Mouse (Mus musculus) kidney, adult 18-20 months (tissue): ENCODE data around the gene Srek1.

ENCODE experiments used
- DNase-seq: peaks from one replicate; pipeline ENCODE4 v3.0.0; 2021

The Srek1 gene

DNA sequence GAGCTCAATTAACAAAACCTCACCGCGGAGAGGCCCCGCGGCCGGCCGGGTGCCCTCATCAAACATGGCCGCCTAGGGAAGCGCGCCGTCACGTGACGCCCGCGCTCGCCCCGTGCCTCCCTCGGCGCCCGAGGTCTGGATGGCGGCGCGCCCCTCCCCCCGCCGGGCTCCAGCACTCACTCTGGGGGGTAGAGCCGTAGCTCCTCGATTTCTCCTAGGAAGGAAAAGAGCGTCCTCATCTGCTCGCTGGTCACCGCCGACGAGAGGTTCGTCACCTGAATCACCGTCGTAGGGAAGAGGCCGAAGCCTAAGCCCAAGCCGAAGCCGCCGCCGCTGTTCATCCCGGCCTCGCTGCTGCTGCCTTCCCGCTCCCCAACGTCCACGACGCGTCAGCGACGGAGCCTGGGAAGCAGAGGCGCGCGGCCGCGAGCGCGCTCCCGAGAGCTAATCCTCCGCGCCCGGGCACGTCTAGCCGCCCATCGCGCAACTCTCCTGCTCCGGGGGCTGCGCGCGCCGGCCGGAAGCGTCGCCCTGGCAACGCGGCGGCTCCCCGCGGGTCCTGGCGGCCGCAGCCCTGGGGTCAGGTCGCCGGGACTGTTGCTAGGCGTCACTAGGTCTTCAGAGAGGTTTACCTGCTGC, at the start of gene Srek1:
Gene Srek1, minus strand, starts transcription at position 490 of the 639 bp plus-strand sequence.
- DNase-seq, result peak; percentile 95

DNA sequence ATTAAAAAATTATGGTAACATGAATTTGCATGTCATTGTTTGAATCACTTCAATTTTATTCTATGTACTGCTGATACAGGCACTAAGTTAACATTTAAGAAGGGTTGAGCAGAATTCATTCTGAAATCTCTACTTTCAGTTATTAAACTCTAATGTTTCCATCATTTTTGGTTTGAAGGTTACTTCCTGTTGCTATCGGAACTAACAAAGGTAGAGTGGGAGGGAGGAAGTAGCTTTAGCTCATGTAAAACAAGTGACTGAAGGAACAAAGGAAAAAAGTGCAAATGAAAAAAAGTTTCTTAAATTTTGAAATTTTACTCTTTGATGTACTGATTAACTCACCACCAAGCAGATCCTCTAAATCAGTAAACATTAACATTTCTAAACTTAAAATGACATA, 47.9 kb upstream of the Srek1 start:
- DNase-seq, result no peak

DNA sequence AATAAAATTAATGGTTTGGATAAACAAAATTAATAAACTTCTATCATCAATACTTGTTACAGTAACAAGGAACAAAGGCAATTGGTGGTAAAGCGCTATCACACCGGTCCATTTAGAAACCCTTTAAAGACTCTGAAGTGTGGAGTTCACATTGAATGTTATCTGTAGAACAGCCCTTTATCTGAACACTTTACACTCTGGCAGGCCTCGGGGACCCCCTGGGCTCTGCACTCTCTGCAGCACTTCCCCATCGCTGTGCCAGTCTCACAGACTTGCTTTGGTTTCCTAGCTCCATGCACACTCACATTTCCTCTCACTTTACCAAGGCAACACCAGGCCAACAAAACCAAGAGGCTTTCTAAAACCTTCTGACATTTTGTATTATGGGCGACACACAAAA, 45.0 kb upstream of the Srek1 start:
- DNase-seq, result no peak

DNA sequence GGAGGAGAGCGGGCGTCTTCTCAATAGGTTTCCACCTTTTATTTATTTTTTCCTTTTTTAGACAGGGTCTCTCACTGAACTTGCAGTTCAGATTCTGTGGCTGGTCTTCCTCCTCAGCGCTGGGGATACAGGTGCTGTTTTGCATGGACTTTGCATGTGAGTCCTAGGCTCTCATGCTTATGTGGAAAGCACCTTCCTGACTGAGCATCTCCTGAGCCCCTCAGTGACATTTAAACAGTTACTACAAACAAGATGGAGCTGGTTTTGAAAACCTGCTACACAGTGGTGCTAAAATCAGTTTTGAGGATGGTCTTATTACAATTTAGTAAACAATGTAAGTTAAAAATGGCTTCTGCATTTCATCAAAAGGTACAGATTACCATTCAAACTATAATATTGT, 43.5 kb upstream of the Srek1 start:
- no peak for DNase-seq

DNA sequence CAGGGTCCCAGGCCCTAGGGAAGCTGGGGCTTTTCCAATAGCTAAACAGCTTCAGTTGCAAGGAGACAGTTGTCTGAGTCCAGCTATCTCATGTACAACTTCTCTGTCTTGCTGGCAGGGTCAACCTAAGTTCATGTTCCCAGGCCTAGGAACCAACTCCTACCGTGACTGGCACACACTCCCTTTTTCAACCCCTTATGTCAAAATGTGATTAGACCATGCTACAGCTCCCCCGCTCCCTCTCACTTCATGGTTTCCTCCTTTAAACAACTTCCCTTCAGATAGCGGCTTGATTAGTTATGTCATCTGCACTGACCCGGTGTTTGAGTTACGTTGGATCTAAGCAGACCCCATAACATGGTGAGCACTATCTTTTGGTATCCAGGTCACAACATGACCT, 33.1 kb upstream of the Srek1 start:
- DNase-seq, result no peak

DNA sequence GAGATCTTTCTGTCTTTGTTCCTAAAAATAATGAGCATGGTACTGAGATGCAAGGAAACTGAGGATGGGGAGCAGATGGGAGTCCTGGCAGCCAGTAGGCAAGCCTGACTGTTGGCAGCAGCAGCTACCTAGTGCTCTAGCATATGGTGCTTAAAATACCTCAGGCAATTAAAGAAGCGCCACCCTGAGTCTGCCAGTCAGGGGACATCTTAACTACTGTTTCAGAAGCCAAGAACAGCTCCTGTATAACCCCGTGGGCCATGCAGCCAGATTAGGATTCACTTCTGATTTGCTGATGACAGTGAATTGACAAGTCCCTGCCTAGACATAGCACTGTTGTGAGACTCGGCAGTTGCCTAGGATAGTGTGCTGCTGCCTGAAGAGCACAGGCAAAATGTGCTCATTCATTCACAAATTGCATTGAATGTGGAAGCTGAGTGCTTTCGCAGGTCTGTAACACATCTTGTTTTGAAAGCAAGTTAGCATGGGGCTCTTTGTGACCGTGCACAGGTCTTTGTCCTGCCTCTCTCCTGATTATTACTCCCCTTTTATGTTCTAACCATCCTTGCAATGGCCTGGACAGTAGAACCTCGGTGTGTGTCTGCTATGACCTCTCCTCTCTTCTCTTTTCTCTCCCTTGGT, 31.9 kb upstream of the Srek1 start:
- no peak for DNase-seq

DNA sequence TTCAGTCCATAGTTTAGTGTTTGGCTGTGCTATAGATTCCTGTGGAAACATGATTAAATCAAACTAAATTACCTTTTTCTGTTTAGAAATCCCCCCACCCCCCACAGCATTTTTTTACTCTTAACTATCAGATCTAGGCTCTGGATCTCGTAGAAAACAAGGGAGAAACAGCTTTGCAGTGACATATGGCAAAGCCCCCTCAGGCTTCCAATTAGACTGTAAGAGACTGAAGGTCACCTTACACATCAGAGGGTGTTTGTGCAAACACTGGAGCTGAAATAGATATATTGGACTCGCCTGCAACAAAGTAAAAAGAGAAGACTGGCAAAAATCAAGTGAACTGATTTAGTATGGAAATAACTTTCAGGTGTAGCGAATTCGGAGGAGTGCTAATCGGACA, 29.3 kb upstream of the Srek1 start:
- no peak for DNase-seq

DNA sequence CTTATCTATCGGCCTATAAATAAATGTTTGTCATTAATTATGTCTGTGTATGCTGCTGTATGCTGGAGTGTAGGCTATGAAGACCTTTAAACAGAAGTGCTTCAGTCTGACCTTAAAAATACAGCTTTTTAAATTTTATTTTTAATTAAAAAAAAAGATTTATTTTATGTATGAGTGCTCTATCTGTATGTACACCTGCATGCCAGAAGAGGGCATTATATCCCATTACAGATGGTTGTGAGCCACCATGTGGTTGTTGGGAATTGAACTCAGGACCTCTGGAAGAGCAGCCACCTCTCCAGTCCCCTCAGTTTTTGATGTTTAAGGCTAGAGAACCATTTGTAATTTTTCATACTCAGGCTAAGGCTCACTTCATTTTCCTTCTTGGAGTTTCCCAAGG, 26.6 kb upstream of the Srek1 start:
- no peak for DNase-seq

DNA sequence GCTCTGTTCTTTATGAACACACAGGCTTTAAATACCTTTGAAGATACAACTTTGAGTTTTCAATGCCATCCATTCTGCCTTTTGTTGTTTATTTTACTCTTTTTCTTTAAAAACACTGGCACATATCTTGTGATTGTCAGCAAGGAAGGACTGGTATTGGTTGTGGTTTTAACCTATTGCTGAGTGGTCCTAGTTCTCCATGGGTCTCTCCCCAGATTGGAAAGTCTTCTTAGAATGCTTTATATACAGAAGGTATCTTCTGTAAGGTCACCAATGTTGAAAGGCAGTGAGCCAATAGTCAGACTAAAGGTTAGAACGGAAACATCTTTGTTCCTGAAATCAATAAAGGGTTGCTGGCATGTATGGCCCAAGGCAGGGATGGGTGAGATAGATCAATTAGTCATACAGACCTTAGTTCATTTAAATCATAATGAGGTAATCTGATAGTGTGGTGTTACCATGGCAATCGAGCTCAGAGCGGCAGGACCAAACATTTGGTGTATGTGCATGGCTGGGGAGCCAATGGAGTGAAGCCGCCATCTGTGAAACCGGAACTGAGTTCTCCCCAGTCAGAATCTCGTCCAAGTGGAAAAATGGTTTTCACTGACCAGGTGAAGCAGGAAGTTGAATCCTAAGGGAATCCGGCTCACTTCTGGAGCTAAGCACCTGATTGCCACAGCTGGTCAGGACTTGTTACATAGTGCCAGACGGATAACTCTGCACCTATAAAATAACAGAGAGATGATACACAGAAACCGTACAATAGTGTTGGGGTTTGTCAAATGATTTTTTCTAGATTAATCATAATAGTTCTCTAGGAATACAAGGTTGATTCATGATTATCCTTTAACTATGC, 20.5 kb upstream of the Srek1 start:
- DNase-seq, result no peak

DNA sequence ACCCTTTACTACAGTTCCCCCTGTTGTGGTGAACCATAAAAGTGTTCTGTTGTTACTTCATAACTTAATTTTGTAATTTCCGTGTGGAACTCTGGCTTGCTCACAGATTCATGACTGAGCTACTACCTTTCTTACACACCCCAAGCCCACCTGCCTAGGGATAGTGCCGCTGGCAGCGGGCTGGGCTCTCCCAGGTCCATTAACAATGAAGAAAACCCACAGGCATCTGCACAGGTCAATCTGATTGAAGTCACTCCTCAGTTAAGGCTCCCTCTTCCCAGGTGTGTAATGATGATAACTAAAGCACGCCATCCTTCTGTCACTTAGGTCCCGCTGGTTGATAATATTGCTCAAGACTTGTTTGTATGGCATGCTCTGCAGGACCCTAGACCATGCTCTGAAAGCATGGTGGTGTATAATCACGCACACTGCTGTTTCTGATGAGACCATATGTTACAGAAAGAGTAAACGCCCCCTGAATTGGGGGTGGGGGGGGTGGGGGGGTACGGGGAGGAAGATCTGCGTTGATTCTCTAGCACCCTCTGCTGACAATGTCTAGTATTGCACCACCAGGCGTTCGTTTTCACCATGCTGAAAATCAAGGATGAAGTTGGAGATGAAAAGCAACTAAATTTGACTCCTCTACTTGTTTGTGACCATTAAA, 5.6 kb upstream of the Srek1 start:
- DNase-seq, result peak; percentile 29

DNA sequence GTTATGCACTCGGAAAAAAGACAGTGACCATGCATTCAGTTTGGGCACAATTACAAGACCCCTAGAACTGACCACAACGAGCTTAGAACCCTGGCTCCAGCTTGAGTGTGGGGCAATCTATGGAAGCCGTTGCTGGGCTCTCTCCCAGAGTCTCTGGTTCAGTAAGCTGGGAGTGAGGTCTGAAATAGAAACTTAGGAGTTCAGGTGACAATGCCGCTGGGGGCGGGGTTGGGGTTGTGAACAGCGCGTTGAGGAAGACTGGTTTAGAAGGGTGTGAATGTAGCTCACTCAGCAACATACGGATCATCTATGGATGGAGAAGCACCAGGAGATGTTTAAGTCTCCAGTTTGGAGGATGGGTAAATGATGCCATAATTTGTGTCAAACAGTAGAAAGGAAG, 2.7 kb upstream of the Srek1 start:
- no peak for DNase-seq

DNA sequence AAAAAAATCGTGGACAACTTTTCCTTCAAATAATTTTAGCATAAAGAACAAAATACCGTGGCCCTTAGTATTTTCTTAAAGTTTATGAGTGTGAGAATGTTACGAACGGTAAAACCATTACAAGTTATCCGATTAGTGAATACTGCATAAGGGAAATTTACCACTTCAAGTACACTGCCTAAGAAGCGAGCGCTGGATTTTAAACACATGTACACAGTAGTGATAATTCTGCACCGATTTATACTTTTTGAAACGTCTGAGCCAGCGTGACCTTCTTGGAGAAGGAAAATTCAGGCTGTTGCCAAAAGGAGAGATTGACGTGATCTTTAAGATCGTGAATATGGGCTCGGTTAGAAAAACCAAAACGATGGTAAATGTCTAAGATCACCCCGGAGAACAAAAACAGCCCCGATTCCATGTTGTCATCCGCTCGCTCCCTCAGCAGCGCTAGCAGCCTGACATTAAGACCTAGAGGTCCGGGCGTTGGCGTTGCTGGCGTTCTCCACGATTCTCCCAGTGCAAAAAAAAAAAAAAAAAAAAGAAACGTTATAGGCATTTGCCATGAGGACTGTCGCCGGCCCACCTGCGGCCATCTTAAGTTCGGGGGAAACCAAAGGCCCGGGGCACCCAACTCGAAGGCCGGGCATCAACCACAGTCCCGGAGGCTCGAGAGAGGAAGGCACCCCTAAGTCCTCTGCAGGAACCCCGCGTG, 845 bp downstream of the Srek1 start:
- no peak for DNase-seq

DNA sequence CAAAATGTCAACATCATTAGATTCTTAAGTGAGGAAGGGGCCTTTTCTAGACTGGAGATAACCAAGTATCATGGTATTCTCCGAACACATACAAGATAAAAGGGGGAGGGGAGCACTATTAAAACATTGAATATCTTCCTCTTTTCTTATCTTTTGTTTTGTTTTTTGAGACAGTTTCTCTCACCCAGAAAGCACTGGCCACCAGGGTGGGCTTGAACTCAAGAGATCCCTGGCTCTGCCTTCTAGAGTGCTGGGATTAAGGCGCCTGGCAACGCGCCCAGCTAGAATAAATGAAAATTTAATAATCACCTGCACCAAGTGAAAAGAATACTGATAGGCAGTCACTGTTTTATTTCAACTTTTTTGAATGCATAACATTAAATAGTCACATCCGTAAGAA, 1.5 kb downstream of the Srek1 start:
- no peak for DNase-seq

DNA sequence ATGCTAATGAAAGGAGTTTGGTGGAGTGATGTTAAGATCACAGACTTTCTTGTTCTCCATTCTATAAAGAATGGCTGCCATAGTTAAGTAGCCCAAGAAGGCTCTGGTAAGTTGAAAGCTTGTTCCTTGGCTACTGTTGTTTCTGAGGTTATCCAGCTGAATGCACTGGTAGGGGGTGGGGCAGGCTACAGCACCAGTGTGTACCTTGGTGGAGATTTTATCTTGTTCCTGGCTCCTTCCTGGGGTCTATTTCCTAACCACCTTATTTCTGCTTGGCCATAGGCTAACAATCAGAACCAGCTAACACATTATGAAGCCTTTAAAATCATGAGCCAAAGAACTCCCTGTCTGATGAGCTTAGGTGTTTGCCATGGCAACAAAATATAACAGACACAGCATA, 3.6 kb downstream of the Srek1 start:
- DNase-seq, result no peak

DNA sequence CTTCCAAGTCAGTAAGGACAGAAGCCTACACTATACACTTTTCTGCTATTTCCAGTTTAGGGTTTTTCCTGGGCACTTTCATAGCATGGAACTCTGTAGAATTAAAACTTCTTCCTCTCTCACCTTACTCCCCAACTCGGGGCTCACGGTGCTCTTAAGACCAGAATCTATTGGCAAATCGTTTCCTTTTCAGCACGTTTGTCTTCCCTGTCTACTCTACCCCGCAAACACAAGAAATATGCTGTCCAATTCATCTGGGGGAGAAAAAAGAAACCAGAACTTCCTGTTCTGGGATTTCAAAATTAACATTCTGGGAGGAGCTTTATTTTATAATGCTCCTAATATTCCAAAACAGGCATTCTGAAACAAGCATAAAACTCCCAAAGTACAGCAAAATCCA, 6.5 kb downstream of the Srek1 start:
- DNase-seq, result no peak

DNA sequence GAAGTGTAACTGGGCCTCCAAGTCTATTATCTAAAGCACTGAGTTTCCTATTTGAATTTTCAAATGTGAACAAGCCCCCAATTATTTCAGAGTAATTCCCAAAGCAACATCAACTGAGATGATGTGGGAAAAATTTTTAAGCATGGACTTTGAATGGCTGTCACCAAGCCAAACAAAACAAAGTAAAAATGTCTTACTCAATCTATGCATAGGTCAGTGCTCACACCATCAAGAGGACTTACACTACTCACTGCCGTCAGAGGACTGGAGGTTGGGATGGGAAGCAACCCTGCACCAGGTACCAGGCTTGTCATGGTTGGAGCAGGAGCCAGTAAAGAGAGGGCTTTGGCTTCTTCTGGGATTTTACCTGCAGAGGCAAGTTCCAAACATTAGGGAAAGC, 10.8 kb downstream of the Srek1 start:
- DNase-seq, result no peak

DNA sequence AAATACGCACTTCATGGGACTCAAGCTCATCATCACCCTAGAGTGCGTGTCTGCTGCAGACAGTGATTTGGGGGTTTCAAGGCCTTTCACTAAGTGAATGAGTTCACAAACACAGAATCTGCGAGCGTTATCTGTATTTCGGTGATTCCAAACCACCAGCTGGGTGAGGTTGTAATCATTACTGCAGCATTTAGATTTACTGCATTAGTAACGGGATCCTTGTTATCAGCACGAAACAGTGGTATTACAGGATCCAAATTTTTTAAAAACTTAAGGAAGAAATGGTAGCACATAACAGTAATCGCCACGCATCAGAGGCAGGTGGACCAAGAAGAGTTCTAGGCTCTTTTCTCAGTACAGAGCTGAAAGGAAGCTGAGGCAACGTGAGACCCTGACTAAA, 12.4 kb downstream of the Srek1 start:
- no peak for DNase-seq

DNA sequence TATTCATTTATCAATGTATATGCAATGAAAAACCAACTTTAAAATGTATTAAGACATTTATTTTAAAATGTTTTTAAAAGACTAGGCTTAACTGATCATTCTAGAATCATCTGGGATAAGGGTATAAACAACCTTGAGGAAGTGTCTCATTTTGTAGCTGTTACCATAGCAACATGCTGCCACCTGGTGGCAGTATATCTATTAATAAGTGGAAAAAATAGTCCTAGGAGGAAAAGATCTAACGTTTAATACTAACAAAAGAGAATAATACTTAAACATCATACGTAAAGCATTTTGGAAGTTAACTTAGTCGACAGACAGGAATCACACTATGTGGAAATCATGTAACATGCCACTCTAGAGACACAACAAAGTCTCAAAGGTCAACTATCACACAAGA, 23.0 kb downstream of the Srek1 start:
- DNase-seq, result no peak

DNA sequence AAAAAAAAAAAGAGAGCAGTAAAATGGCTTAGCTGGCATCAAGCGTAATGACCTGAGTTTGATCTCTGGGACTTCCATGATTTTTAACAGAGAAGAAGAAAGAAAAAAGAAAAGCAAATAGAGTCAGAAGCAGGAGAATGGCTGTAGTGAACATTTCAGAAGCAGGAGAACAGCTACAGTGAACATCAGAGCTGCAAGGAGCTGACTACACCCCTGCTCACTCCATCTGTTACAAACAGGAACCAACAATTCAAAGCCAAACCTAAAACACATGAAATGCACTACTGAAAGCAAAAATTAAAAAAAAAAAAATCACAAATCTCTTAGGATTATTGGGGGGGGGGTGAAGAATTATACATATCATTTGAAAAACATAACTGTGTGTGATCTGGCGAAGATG, 28.7 kb downstream of the Srek1 start:
- no peak for DNase-seq

DNA sequence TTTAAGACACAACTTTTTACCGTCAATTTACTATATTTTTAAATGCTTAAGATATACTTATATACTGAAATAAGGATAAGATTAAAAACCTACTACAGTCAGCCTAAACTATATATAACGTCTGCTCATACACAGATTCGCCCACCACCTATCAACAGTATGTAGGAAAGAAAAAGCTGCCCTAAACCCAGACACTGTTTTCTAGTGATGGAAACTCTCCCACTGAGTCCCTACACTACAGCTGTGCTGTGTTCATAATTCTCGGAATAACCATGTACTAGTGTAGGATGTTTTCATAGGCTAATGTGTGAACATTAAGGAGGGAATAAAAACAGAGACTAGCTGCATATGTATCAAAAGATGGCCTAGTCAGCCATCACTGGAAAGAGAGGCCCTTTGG, 29.2 kb downstream of the Srek1 start:
- no peak for DNase-seq

DNA sequence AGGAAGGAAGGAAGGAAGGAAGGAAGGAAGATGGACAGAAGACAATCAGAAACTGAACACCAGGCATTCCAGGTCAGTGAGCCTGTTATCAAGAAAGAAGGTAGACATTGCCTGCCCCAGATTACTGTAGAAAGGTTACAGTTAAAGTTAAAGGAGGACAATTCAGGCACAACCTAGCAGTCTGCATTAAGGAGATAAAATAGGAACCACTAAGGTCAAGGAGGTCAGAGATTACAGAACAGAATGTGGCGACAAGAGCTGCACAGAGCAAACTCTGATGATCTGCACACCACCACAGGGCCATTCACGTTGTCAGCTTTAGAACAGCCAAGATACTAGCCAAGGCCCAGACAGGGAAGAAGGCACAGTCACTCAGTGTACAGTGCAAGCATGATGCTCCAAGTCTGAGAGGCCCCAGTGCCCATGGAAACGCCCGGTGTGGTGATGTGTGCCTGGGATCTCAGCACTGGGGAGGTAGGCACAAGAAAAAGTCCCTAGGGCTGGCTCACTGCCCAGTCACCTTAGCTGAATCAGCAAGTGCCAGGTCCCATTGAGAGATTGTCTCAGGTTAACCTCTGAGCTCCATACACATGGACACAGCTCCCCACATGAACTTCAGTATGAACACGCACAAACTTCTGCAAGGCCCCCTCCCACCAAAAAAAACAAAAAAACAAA, 38.9 kb downstream of the Srek1 start:
- DNase-seq, result no peak

DNA sequence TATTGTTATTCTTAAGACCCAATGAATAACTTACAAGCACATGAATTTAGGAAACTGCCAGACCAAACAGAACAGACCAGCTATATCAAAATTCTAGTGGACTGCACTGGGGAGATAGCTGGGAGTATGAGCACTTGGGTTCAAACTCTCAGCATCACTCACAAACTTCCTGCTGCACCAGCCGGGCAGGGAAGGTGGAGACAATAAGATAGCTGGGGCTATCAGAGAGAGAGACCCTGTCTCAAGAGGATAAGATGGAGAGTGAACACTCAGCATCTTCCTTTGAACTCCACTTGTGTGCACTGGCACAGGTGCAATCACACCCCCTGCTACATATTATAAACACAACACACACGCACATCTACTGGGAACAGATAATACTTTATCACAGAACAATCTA, 47.5 kb downstream of the Srek1 start:
- DNase-seq, result no peak
